Mouse (Mus musculus) layer of hippocampus, adult 2 months (tissue): ENCODE data around the gene Ddx25. TPM values are rescaled to one million over a fixed set of nuclear protein-coding genes. Genes with fewer than 3 reads are reported as not detected.

Experiments
- DNase-seq, 2 experiments: peaks; one replicate each; pipeline ENCODE4 v3.0.0; 2022; ENCODE audit warnings: low spot score in 2 of 2
- H3K27ac ChIP-seq: fragments of 200-600 bp; 2 replicates; pipeline ENCODE4 v1.8.1; 2022
- H3K4me3 ChIP-seq: fragments of 200-600 bp; 2 replicates; pipeline ENCODE4 v1.8.1; 2022; ENCODE audit warnings: mild to moderate bottlenecking
- CTCF ChIP-seq: fragments of 200-600 bp; conservative IDR thresholded peaks from 2 replicates; pipeline ENCODE4 v1.8.1; 2022; ENCODE audit warnings: antibody characterized with exemption, mild to moderate bottlenecking, moderate library complexity
- total RNA-seq, 2 experiments: library from RNA; stranded (reverse); gene quantifications; 2 replicates each; pipeline ENCODE4 v1.2.3; 2021

Ddx25 gene
- total RNA-seq, 2 experiments from 2014 or later, result 13.9 to 14.9 TPM

- Histone ChIP-seq H3K4me3 (no peak overlapping the region), H3K27ac (no peak overlapping the region)
- TF ChIP-seq CTCF, result peak; percentile 93
- DNase-seq, result peak; percentile 42 to 66
These were observed 23.2 kb downstream of the Ddx25 start for GRCm38 (mm10) chr9:35535110-35535509.

- Histone ChIP-seq H3K27ac (no peak overlapping the region), H3K4me3 (no peak overlapping the region)
- DNase-seq, result no peak
- no peak for TF ChIP-seq CTCF
These were observed 25.1 kb downstream of the Ddx25 start for GRCm38 (mm10) chr9:35533266-35533665.

GRCm38 (mm10) chr9:35529796-35530195, 28.5 kb downstream of the Ddx25 start:
- DNase-seq, result no peak
- TF ChIP-seq CTCF, result no peak
- H3K27ac ChIP-seq, result no peak overlapping the region
- H3K4me3 ChIP-seq, result no peak overlapping the region

GRCm38 (mm10) chr9:35529141-35529540, 29.2 kb downstream of the Ddx25 start:
- Histone ChIP-seq H3K4me3 (no peak overlapping the region), H3K27ac (no peak overlapping the region)
- TF ChIP-seq CTCF, result no peak
- no peak for DNase-seq

GRCm38 (mm10) chr9:35523941-35524411, 34.4 kb downstream of the Ddx25 start:
- Histone ChIP-seq H3K27ac (peak overlapping the region; percentile 87), H3K4me3 (peak overlapping the region; percentile 22; the same call in 1 of the 2 replicates)
- peak; percentile 96 for TF ChIP-seq CTCF
- peak; percentile 81 to 85 for DNase-seq

GRCm38 (mm10) chr9:35523541-35523940, 34.8 kb downstream of the Ddx25 start:
- peak; percentile 68 to 78 for DNase-seq
- Histone ChIP-seq H3K27ac (peak overlapping the region; percentile 87), H3K4me3 (peak overlapping the region; percentile 22; the same call in 1 of the 2 replicates)
- no peak for TF ChIP-seq CTCF

- TF ChIP-seq CTCF, result no peak
- H3K4me3 ChIP-seq, result no peak overlapping the region
- no peak for DNase-seq
- peak overlapping the region; percentile 87 for H3K27ac ChIP-seq
These were observed 35.4 kb downstream of the Ddx25 start for GRCm38 (mm10) chr9:35522821-35523515.

GRCm38 (mm10) chr9:35522241-35522640, 36.1 kb downstream of the Ddx25 start:
- TF ChIP-seq CTCF, result no peak
- no peak for DNase-seq
- H3K27ac ChIP-seq, result no peak overlapping the region
- no peak overlapping the region for H3K4me3 ChIP-seq

- DNase-seq, result no peak
- no peak overlapping the region for H3K27ac ChIP-seq
- no peak for TF ChIP-seq CTCF
- no peak overlapping the region for H3K4me3 ChIP-seq
These were observed 37.5 kb downstream of the Ddx25 start for GRCm38 (mm10) chr9:35520631-35521348.

GRCm38 (mm10) chr9:35518169-35518568, 40.2 kb downstream of the Ddx25 start, which contains the start of gene Gm1113:
Gene Gm1113 (minus strand): TSS chr9:35518269.
- Histone ChIP-seq H3K27ac (no peak within 1 kb of the TSS), H3K4me3 (no peak within 1 kb of the TSS)
- TF ChIP-seq CTCF, result no peak
- no peak for DNase-seq

GRCm38 (mm10) chr9:35516711-35517110, 41.6 kb downstream of the Ddx25 start:
- TF ChIP-seq CTCF, result no peak
- H3K4me3 ChIP-seq, result no peak overlapping the region
- DNase-seq, result no peak
- no peak overlapping the region for H3K27ac ChIP-seq

GRCm38 (mm10) chr9:35516182-35516581, 42.1 kb downstream of the Ddx25 start:
- no peak for DNase-seq
- TF ChIP-seq CTCF, result no peak
- no peak overlapping the region for H3K4me3 ChIP-seq
- H3K27ac ChIP-seq, result no peak overlapping the region

GRCm38 (mm10) chr9:35513900-35514299, 44.4 kb downstream of the Ddx25 start:
- Histone ChIP-seq H3K27ac (no peak overlapping the region), H3K4me3 (no peak overlapping the region)
- no peak for DNase-seq
- no peak for TF ChIP-seq CTCF
